Mouse (Mus musculus) hindbrain, postnatal 0 days (tissue): Measurements from ENCODE around the gene Dctd. TPM values are rescaled to one million over a fixed set of nuclear protein-coding genes. Genes with fewer than 3 reads are reported as not detected.
A peak's percentile ranks its signal among the peaks of the same experiment; 100 is the strongest.

ENCODE experiments used
- ATAC-seq: fragments of 200-750 bp; cut with Nextera tagmentation; 2 replicates; pipeline ENCODE4 v1.8.0; 2017; ENCODE audit warnings: mild to moderate bottlenecking, moderate TSS enrichment, moderate library complexity
- DNase-seq: peaks from one replicate; pipeline ENCODE4 v3.0.0-alpha.2; 2015; ENCODE audit warnings: low spot score
- H3K27ac ChIP-seq: fragments of 300-500 bp; sonication (generic); 2 replicates; pipeline ENCODE4 v1.5.1; 2014; ENCODE audit warnings: mild to moderate bottlenecking
- H3K27me3 ChIP-seq: fragments of 300-500 bp; sonication (generic); 2 replicates; pipeline ENCODE4 v1.6.1; 2014; ENCODE audit warnings: low read length, mixed read lengths; ENCODE audit not compliant: insufficient read depth
- H3K36me3 ChIP-seq: fragments of 300-500 bp; sonication (generic); 2 replicates; pipeline ENCODE4 v1.6.1; 2014; ENCODE audit warnings: low read length, mixed read lengths; ENCODE audit not compliant: insufficient read depth
- H3K4me1 ChIP-seq: fragments of 300-500 bp; sonication (generic); 2 replicates; pipeline ENCODE4 v1.6.1; 2014; ENCODE audit warnings: antibody characterized with exemption, low read length, mixed read lengths; ENCODE audit not compliant: insufficient read depth
- H3K4me2 ChIP-seq: fragments of 300-500 bp; sonication (generic); 2 replicates; pipeline ENCODE4 v1.6.1; 2014; ENCODE audit warnings: low read depth, mild to moderate bottlenecking, low read length, moderate library complexity, mixed read lengths
- H3K4me3 ChIP-seq: fragments of 300-500 bp; sonication (generic); 2 replicates; pipeline ENCODE4 v1.5.1; 2014; ENCODE audit warnings: low read length
- H3K9ac ChIP-seq: fragments of 300-500 bp; sonication (generic); replicated peaks from 2 replicates; pipeline ENCODE4 v1.6.1; 2014; ENCODE audit warnings: mild to moderate bottlenecking, low read length, moderate library complexity, mixed read lengths
- H3K9me3 ChIP-seq: fragments of 300-500 bp; sonication (generic); 2 replicates; pipeline ENCODE4 v1.6.1; 2016; ENCODE audit warnings: low read length, mixed read lengths
- CTCF ChIP-seq: IDR thresholded peaks from 2 replicates; pipeline ENCODE4 v1.5.1; 2016; ENCODE audit warnings: antibody characterized with exemption, control low read depth, low read depth
- WGBS: fragments of 180-500 bp; shearing (Covaris S2); extraction: QIAGEN DNeasy Blood & Tissue Kit; methylation state at CpG from one replicate; pipeline ENCODE4 v1.1.7; 2014; 5-methylcytosine and 5-hydroxymethylcytosine counted together
- polyA plus RNA-seq: library from polyadenylated mRNA; unstranded; fragments of >200 nt; fragmentation: Nextera tagmentation; extraction: Ambion mirVana; gene quantifications from 2 replicates; pipeline ENCODE4 v1.2.1, GENCODE M21; 2015
- total RNA-seq: library from RNA; depleted of rRNA; stranded (reverse); fragments of >200 nt; gene quantifications from 2 replicates; pipeline ENCODE4 v1.2.3, GENCODE M21; 2014

Dctd gene
- total and polyA plus RNA-seq, 2 experiments from 2014 or later: 9.8 to 18.4 TPM

DNA sequence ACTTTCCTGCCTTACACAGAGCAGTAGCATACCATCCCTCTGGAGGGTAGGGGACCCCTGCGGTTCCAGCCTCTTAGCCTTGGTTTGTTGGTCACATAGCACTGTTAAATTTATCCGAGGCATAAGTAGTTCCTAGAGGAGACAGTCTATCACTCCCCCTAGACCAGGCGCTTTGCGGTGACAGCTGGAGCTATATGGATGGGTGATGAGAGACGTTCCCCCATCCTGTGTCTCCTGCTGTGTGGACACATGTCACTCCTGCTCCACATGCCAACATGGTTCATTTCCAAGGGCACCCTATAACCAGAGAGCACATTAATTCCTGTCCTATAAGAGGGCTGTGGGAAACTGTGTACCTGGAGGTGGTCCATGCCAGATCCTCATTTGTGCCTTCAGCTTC, 42.1 kb downstream of the Dctd start:
- DNase-seq: no peak
- H3K27me3 ChIP-seq: no peaks in the 10 kb centered on the region
- WGBS: 62% methylated on average over 5 of the region's 5 CpGs
- H3K4me3 ChIP-seq: no peak overlapping the region
- no peaks in the 10 kb centered on the region for H3K36me3 ChIP-seq
- H3K9me3 ChIP-seq: no peaks in the 10 kb centered on the region
- peak; percentile 27; the same call in 1 of the 2 replicates for ATAC-seq
- no peak overlapping the region for H3K9ac ChIP-seq
- H3K27ac ChIP-seq: no peak overlapping the region
- TF ChIP-seq CTCF: no peak
- no peak overlapping the region for H3K4me2 ChIP-seq
- H3K4me1 ChIP-seq: peaks cover 8% of the 10 kb centered on the region; the same call in 1 of the 2 replicates

DNA sequence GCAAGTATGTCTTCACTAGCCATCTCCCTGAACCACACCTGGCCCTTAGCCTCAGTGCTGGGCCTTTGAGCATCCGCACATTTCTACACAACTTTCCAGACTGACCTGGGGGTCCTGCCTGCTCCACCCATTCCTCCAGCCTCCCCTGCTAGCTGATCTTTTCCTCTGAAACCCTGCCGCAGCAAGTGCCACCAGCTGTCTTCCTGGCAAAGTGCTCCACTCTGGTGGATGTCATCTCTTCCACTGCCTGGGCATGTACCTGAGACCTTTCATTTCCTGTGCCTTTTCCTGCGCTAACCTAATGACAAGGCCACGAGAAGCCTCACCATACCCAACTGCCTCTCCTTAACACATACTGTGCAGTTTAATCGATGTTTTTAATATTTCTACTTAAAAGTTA, 46.9 kb downstream of the Dctd start:
- Histone ChIP-seq H3K27ac (no peak overlapping the region), H3K9ac (no peak overlapping the region), H3K9me3 (no peaks in the 10 kb centered on the region; the same call in 1 of the 2 replicates), H3K36me3 (no peaks in the 10 kb centered on the region), H3K4me3 (no peak overlapping the region), H3K4me2 (no peak overlapping the region), H3K4me1 (peaks cover 4% of the 10 kb centered on the region; the same call in 1 of the 2 replicates), H3K27me3 (no peaks in the 10 kb centered on the region)
- DNase-seq (no peak), ATAC-seq (no peak)
- 80% methylated on average over 5 of the region's 5 CpGs for WGBS
- no peak for TF ChIP-seq CTCF

DNA sequence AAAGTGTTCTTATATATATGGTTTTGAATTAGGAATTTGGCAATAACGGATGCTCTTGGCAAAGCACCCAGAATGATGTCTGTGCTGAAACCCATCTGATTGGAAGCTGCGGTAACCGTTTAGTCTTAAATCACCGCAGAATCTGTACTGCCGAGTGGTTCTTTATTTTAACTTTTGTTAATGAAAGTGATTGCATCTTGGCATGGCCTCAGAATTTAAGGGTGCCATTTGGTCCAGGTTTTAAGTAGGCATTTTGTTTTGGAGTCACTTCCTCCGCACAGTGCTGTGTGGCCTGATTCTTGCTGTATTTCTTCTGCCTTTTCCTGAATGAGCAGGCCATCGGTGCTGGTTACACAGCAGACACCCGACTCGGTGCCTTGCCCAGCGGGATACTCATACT, 47.6 kb downstream of the Dctd start:
- no peak overlapping the region for H3K4me3 ChIP-seq
- TF ChIP-seq CTCF: no peak
- WGBS: 78% methylated on average over 10 of the region's 10 CpGs
- no peak overlapping the region for H3K9ac ChIP-seq
- no peaks in the 10 kb centered on the region for H3K4me1 ChIP-seq
- no peak overlapping the region for H3K4me2 ChIP-seq
- no peaks in the 10 kb centered on the region for H3K36me3 ChIP-seq
- no peak for ATAC-seq
- no peak overlapping the region for H3K27ac ChIP-seq
- H3K9me3 ChIP-seq: no peaks in the 10 kb centered on the region; the same call in 1 of the 2 replicates
- no peaks in the 10 kb centered on the region for H3K27me3 ChIP-seq
- DNase-seq: no peak

DNA sequence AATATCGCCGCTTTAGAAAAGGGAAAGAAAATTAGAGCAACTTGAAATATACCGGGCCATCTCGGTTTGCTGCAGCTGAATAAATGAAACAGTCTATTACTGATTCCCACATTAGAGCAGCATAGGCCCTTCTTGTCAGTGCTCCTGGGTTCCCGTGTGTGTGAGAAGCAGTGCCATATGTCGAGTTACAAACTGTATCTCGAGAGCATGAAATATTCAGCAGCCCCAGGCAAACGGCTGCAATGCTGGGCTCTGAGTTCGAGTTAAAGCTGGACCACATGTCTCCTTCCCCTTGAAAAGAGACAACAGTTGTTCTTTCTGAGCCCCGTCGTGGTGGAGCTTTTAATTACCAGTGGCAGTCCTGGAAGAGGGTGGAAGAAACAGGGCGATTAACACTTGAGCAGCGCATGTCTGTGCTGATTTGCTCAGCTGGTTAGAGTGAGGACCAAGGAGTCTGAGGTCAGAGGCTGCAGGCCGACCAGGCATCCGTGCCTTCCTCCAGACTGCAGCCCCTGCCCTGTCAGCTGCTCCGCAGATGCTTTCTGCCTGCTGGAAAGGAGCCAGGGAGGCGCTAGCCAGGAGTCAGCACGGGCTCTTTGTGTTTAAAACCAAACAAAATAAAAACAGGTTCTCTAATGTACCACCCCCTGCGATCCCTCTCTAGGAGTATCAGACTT, 53.3 kb downstream of the Dctd start:
- Histone ChIP-seq H3K9ac (0 out of 2 replicates have a peak overlapping the region, but pooled peaks have one; percentile 5), H3K27me3 (no peaks in the 10 kb centered on the region), H3K36me3 (no peaks in the 10 kb centered on the region), H3K9me3 (no peaks in the 10 kb centered on the region; the same call in 1 of the 2 replicates), H3K4me1 (peaks cover 11% of the 10 kb centered on the region; the same call in 1 of the 2 replicates), H3K4me2 (0 out of 2 replicates have a peak overlapping the region, but pooled peaks have one; percentile 16), H3K27ac (no peak overlapping the region), H3K4me3 (no peak overlapping the region)
- no peak for TF ChIP-seq CTCF
- ATAC-seq (peak; percentile 47; the same call in 1 of the 2 replicates), DNase-seq (peak; percentile 83)
- WGBS: 21% methylated on average over 19 of the region's 19 CpGs

DNA sequence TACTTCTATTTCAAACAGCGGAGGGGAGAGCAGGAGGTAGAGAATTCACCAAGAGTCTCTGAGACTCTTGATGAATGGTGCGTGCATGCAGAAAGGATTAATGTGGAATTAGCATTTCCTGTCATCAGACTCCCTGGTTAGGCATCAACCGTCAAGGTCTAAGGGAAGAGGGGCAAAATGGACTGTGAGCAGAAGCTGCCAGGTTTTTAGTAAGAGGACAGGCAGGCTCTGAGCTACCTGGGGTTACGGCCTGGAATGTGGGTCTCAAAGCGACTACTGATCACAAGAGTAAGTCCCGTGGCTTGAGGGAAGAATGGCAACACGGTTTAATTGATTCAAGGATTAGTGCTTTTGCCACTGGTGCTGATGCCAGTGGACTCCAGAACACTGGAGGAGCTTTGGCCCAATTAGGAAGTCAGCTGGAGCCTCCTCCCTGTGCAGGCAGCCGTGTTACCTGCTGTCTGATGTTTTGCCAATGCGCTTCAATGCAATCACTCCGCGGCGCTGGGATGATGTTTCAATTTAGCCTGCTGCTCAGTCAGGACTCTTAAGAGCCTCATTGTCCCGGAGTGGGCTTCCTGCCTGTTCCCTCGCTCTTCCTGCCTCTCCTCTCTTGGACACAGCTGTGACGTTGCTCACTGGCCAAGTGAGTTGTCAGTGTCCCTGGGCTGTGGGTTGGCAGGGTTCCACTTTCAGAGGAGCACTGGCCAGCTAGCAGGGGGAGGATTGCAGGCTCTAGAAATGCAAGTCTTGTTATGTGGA, 54.6 kb downstream of the Dctd start:
- Histone ChIP-seq H3K4me3 (no peak overlapping the region), H3K9ac (no peak overlapping the region), H3K9me3 (no peaks in the 10 kb centered on the region; the same call in 1 of the 2 replicates), H3K36me3 (no peaks in the 10 kb centered on the region), H3K4me1 (peaks cover 11% of the 10 kb centered on the region; the same call in 1 of the 2 replicates), H3K27me3 (no peaks in the 10 kb centered on the region), H3K4me2 (peak overlapping the region; percentile 37), H3K27ac (0 out of 2 replicates have a peak overlapping the region, but pooled peaks have one; percentile 21)
- WGBS: 10% methylated on average over 15 of the region's 15 CpGs
- ATAC-seq (peak; percentile 95), DNase-seq (peak; percentile 92)
- no peak for TF ChIP-seq CTCF

DNA sequence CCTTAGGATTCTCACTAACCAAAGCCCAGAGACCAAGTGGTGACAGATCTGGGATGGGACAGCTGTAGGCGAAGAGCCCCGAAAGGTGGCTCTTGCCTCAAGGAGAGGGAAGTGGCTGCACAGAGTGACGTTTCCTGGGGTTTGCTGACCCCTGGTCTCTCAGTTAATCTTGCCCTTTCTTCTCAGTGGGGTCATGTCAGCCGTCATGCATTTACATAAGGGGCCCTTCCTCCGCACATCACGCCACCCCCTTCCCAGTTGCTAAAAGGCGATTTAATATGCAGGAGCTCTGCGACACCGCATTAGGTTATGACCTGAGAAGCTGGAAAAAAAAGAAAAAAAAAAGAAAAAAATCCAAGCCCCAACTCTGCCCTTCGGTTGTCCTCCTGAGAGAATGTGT, 58.8 kb downstream of the Dctd start:
- Histone ChIP-seq H3K9ac (no peak overlapping the region), H3K9me3 (no peaks in the 10 kb centered on the region), H3K27me3 (0 out of 2 replicates have a peak, but pooled peaks cover 3% of the 10 kb centered on the region), H3K4me1 (0 out of 2 replicates have a peak, but pooled peaks cover 7% of the 10 kb centered on the region), H3K36me3 (no peaks in the 10 kb centered on the region), H3K4me2 (no peak overlapping the region), H3K4me3 (no peak overlapping the region), H3K27ac (no peak overlapping the region)
- 39% methylated on average over 10 of the region's 10 CpGs for WGBS
- ATAC-seq: no peak
- no peak for TF ChIP-seq CTCF
- no peak for DNase-seq
